Mouse (Mus musculus): Measurements from ENCODE around the gene Epb41.

DNA sequence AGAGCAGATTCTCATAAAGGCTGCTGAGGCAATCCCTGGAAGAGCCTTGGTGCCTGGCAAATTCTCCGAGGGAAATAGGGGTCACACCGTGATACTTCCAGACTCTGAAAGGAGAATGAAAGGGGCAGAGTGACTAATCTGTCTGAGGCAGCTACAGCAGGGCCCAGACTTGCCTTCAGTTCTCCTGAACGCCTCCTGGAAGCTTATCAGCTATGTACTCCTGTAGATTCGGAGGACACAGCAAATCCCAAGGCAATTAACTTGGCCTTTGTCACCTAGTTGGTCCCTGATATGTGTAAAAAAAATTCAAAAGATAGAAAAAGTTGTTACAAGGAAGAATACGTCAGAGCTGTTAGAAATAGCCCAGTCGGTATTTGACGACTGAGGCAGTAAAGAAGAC lies 19.9 kb upstream of the Epb41 start:
- TF ChIP-seq CTCF (IDR thresholded peaks at IDR 0.05; ENCODE audit: control insufficient read depth, insufficient read depth, insufficient read length) (no peak), CEBPB (IDR thresholded peaks at IDR 0.05; ENCODE audit: low read depth) (no peak), MAX (IDR thresholded peaks at IDR 0.05) (no peak), USF1 (IDR thresholded peaks at IDR 0.05; ENCODE audit: low read depth) (no peak), MYOG (IDR thresholded peaks at IDR 0.05; ENCODE audit: control insufficient read depth, extremely low read depth, insufficient read length) (no peak)

Data from C2C12 (cell line).